Mouse (Mus musculus): ENCODE data around the gene Sema3a.

DNA sequence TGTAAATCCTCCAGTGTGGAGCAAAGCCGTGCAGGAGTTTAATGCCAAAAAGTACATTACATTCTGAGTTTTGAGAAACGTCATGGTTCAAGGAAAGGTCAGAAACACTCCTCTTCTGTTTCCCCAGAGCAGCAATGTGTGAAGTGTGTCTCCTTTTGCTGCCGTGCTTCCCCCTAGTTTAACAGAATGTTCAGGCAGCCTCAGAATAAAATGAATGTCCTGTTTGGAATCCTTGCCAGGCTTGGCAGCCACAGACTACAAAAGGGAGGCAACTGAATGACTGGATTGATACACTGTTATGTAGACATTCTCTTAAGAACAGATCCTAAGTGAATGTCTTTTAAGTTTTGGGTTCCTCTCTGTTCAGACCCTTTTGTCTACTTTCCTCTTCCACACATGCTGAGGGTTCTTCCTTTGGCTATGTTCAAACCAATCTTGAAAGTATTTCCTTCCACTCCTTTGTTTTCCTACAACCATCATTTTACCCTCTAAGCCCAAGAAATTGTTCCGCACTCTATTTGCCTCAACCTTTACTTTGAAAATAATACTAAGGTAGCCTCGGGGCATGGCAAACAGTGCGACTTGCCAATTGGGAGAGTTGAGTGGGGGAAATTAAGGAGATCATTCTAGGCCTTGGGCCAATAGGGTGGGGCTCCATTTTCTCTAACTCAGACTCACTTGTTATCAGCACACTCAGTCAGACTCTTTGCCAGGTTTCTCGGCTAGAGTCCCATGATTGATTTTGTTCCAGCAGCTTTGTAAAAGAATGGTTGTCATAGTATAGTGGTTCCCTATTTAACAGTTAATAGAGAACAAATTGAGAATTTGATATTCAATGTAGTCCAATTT, 345.1 kb downstream of the Sema3a start:
- no peak for TF ChIP-seq GATA1 (IDR thresholded peaks at IDR 0.05; ENCODE audit: borderline replicate concordance, low read length)
- TF ChIP-seq FLI1 (IDR thresholded peaks at IDR 0.05; ENCODE audit: low read length) = no peak
